Mouse (Mus musculus): ENCODE measurements around the gene Hexdc.

GRCm38 (mm10) chr11:121237345-121238128 lies 33.3 kb downstream of the Hexdc start:
- no peak for TF ChIP-seq POLR2A (IDR thresholded peaks at IDR 0.05; ENCODE audit: insufficient read depth, low read depth, low read length)
- TF ChIP-seq CTCF (IDR thresholded peaks at IDR 0.05; ENCODE audit: insufficient read depth, low read depth, low read length): no peak

All from olfactory bulb, adult 2 months (tissue).